Mouse (Mus musculus): ENCODE results near the gene Cluap1. TPM values are rescaled to one million over a fixed set of nuclear protein-coding genes. Genes with fewer than 3 reads are reported as not detected.

Cluap1 gene
- 34.6 and 36.0 TPM in 2 replicates for polyA plus RNA-seq (2012)

DNA sequence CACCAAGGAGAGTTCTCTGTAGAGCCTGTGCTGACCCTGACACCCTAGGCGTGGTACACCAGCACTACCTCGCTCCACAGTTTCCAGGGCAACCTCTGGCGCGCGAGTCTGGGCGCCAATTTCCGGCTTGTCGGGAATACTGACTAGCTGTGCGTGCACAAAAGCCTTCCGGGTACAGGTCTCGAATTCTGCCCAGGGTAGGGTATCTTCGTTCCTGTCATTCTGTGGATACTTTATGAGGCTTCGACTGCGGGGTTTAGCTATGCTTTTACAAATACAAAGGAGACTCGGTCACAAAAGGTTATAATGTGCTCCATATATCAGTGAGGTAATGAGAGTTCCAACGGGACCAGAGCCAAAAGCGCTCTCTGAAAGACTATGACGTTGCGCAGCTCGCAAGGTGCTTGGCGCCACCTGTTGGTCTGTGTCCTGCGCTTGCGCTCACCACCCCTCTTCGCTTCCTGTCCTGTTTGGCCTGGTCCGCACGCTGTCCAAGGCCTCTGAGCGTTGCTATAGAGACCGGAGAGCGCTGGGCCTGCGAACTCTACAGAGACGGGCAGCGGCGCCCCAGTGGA is at the start of gene Cluap1, which contains the start of gene 1700037C18Rik:
TSS of gene Cluap1 (plus strand) at position 265 of the 575 bp plus-strand sequence.
TSS of gene 1700037C18Rik (minus strand) at position 153 of the 575 bp plus-strand sequence.
- no peak for TF ChIP-seq GATA1 (IDR thresholded peaks at IDR 0.05; ENCODE audit: low read length)

DNA sequence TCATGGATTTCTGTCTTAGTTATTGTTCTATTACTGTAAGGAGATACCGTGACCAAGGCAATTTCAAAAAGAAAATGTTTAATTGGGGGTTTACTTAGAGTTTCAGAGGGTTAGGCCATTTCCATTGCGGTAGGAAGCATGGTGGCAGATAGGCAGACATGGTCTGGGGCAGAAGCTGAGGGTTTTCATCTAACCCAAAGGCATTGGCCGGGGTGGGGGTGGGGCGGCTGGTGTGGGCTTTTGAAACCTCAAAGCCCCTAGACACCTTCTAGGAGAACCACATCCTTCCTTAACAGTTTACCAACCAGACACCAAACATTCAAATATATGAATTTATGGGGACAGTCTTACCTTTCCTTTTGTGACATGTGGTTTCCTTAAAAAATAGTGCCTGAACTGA is 49.3 kb upstream of the Cluap1 start:
- no peak for TF ChIP-seq GATA1 (IDR thresholded peaks at IDR 0.05; ENCODE audit: low read length)

DNA sequence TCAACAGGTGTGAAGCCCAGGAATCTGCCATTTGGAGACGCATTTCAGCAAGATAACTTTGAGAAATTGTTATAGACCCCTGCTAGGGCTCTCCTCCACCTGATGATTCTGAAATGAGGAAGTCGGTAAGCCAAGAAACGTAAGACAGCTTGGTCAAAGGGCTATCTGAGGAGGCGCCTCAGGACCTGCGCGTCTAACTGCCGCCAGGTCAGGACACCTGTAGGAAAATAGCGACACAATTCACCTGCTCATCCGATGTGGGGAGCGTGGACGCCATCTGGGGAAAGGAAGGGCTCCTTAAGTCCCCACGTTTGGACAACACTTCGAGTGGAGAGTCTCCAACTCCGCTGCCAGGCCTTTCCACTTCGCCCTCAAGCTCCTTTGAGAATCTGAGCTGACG is 36.8 kb upstream of the Cluap1 start:
- TF ChIP-seq GATA1 (IDR thresholded peaks at IDR 0.05; ENCODE audit: low read length) = no peak

DNA sequence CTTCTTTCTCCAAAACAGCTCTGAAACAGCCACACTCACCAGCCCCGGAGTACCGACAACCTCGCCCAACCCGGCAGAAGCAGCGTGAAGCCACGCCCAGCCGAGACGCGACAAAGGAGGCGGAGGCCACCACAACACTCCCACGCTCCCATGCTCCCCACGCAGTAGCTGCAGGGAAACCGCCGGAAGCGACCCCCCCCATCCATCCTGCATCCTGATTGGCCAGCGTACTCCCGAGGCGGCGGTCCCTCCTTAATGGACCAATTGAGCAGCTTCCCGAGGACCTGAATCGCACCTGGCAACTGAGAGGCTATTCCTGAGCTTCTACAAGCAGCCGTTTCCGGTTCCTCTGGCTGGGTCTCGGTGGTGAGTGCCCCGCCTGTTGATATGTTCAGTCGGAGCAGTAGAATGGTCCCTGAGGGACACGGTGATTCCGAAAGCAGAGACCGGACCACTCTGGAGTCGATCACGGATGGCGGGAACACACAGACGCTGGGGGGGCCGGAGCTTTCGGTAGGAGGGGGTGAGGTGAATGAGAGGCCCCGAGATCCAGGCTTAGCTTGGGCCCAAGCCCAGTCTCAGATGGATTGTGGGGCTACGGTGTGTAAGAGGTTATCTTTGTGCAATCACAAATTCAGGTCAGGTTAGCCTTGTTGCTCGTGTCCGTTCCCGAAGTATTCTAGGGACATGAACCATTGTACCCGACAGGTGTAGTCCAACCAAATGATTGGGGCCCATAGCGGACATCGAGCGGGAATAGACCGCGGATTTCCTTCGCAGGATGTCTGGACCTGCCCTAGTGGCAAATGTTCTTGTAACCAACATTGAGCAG is 36.2 kb upstream of the Cluap1 start, which contains the start of gene Naa60:
TSS of gene Naa60 (plus strand) at position 160 of the 832 bp plus-strand sequence.
- no peak for TF ChIP-seq GATA1 (IDR thresholded peaks at IDR 0.05; ENCODE audit: low read length)

DNA sequence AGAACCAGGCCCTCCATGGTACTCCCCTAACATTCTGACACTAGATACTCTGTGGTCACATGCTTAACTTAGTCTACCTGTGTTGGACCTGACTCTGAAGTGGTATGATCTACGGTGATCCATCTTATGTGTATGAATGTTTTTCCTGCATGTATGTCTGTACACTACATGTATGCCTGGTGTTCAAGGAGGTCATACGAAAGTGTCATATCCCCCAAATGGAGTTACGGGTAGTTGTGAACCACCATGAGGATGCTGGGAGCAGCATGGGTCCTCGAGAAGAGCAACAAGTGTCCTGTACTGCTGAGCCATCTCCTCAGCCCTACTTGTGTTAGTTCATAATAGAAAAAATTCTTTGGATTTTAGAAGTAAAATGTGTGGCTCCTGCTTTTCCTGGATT is 32.3 kb upstream of the Cluap1 start:
- TF ChIP-seq GATA1 (IDR thresholded peaks at IDR 0.05; ENCODE audit: low read length) = no peak

DNA sequence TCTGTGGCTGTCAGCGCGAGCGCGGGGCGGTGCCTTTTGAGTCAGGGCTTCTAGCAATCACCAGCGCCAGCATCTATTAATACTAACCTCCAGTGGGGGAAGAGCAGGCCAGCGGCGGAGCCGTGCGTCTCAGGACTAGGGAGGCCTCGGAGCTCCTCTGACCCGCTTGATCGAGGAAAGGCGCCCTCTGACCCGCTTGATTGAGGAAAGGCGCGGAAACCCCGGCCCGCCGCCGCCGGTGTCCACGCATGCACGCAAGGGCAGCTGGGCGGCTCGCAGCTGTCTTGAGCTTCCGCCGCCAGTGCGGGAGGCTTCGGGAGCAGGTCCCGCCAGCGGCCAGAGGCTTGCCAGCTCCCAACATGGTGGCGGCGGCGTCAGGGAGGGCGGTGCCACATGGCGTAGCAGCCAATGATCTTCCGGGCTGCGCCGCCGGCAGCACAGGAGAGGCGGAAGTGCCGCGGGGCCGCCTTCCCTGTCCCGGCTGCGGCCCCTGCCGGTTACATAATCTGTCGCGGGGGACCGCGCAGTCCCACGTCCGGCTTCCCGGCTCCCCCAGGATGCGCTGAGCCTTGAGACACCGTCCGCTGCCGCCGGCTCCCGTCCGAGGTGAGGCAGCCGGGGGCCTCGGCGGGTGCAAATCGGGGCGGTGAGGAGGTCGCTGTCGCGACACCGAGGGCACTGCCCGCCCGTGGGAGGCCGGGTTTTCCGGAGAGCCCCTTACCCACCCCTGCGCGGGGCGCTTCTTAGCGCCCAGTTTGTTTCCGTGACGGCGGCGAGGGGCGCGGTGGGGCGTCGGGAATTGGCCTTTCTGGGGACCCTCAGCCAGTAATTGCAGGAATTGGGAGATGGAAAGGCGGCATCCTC is 24.2 kb upstream of the Cluap1 start, which contains the start of the genes Zfp597 and Gm20695:
TSS of gene Zfp597 (minus strand) at position 361 of the 864 bp plus-strand sequence.
TSS of gene Gm20695 (plus strand) at position 448 of the 864 bp plus-strand sequence.
- TF ChIP-seq GATA1 (IDR thresholded peaks at IDR 0.05; ENCODE audit: low read length) = no peak

DNA sequence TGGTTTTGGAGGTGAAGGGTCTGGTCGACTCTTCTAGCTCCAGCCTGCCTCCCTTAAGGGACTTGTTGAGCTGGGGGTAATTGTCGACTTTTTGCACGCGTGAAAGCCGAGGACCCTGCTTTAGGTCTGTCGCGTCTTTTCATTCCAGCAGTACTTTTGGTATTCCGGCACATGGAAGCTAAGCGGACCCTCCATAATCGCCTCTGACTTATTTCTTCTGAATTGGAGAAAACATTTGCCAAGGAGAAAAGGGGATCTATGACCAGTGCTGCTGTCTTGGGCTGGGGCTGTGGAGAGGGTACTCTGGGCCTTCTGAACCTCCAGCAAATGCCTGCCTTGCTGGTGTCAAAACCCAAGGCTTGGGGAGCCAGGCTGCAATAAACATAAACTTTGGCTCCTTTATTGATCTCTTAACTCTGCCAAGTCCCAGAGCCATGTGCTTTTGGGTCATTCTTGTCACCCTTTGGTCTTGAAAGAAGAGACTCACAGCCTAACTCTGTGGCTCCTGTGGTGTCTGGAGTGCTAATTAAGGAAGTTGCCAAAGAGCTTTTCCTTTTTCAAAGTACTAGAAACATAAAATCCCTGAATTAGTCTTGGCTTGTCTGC is 23.4 kb upstream of the Cluap1 start:
- TF ChIP-seq GATA1 (IDR thresholded peaks at IDR 0.05; ENCODE audit: low read length) = no peak

DNA sequence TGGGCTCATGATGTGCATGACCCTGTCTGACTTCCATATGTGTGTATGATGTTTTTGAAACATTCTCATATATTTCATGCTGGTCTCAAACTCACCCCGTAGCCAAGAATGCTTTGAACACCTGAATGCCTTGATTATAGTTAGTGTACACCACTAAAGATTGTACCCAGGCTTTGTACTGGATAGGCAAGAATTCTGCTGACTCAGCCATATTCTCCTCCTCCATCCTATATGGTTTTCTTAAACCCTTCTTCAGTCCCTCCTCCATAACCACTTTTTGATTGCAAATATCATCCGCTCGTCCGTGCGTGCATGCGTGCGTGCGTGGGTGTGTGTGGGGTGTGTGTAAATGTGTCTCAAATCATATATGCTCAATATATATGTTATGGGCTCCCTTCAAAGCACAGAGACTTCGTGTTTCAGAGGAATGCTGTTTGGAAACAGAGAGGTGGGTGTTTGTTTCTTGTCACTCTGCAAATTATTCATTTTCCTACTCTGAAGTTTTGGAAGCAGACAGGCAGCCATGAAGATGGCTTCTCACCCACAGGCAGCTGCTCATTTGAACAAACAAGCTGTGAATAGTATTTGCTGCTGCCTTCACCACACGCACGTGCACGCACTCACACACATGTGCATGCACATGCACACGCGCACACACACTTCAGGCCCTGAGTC is 16.8 kb upstream of the Cluap1 start:
- no peak for TF ChIP-seq GATA1 (IDR thresholded peaks at IDR 0.05; ENCODE audit: low read length)

DNA sequence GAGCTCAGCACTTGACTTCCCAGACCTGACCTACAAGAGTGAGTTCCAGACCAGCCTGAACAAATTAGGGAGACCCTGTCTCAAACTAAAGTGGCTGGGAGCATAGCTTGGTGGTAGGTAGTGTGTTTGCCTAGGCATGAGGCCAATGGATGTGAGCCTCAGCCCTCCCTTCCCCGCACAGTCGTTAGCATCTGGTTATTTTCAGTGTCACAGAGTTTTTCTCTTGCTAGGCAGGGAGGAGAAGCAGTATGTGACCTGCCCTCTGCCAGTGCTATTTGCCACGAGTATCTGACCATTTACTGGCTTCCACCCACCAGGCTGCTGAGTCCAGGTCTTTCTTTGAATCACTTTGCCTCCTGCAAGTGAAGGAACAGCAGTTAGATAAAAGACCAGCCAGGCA is 14.9 kb upstream of the Cluap1 start:
- no peak for TF ChIP-seq GATA1 (IDR thresholded peaks at IDR 0.05; ENCODE audit: low read length)

DNA sequence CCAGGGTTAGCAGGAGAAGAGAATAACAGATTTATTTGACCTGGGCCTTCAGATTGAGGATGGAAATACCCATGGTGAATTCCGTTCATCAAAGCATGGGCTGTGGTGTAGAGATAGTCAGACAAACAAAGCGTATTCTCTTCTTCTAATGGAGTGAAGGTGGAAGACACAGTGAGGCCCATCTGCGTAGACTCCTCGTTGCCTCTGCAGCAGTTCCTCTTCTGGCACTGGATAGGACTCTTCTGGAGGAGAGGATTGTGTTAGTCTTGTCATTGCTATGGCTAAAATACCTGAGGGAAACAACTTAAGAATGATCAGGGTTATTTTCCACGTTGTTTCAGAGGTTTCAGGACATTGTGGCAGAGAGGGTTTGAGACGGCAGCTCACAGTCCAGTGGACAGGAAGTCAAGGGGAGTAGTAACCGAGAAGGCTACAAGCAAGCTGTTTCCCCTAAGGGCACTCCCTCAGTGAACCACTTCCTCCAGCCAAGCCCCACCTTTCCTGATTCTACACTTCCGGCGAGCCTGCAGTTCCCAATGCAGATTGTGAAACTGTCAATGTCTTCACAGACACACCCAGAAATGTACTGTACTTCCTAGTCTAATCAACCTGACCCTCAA is 13.3 kb upstream of the Cluap1 start:
- no peak for TF ChIP-seq GATA1 (IDR thresholded peaks at IDR 0.05; ENCODE audit: low read length)

DNA sequence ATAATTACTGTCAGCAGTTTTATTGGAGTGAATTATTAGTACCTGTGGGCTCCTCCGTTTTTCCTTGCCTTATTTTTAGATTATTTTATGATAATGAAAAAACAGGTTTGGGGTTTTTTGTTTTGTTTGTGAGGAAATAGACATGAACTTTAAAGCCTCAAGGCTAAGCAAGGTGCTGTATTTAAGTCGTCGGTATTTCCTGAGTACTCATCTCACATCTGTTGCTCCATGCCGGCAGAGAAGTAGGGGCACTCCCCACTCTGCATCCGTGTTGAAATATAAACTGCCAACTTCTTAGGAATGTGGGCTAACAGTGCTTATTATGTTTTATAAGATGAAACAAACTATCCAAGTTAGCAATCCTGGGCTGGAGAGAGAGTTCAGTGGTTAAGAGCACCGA is 12.6 kb upstream of the Cluap1 start:
- TF ChIP-seq GATA1 (IDR thresholded peaks at IDR 0.05; ENCODE audit: low read length) = no peak

DNA sequence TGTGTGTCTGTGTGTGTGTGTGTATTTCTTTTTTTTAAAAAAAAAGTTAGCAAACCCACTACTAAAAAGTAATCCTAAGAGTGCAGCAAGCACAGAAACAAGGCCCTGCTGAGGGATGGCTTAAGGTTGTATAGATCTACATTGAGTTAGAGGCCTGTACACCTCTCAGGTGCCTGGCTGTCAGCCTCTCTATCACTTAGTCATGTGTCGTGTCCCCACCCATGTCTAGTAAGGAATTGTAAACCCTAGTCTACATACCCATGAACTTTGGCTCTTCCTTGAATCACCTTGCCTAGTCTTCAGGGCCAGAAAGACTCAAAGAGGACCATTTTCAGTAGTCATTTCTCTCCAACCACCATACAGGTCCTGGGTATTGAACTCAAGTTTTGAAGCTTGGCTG is 12.0 kb upstream of the Cluap1 start:
- no peak for TF ChIP-seq GATA1 (IDR thresholded peaks at IDR 0.05; ENCODE audit: low read length)

DNA sequence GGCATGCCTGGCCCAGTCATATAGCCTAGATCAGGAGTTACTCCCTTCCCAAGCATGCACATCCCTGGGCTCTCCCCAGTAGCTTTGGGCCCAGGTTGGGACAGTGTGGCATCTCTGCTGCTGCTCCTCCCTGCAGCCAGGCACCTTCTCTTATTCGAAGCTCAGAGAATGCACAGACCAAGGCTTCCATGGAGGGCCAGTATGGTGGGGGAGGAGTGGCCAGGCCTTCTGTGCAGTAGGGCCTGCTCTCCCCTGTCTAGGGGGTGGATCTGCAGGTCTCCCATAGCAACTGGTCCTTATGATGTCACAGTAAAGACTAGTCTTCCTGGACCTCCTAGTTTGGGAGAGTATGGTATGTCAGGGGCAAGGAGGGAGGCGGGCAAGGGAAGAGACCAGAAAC is 1.1 kb upstream of the Cluap1 start:
- no peak for TF ChIP-seq GATA1 (IDR thresholded peaks at IDR 0.05; ENCODE audit: low read length)

DNA sequence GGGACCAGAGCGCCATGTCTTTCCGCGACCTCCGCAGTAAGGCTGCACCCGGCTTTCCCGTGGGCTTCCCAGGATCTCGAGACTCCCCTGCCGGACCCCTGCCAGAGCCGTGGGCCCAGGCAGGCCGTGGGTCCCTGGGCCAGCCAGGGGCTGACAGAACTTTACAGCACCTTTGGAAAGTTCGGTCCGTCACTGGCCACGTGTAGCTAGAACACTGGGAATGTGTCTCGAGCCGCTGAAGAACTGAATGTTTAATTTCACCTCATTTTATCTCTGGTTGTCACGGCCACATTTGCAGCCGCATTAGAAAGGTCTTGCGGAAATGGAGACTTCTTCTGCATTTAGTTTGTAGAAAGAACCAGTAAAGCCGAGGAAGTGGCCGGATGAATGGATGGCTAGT is 517 bp downstream of the Cluap1 start:
- TF ChIP-seq GATA1 (IDR thresholded peaks at IDR 0.05; ENCODE audit: low read length) = no peak
